Mouse (Mus musculus) hindlimb bud, embryonic 11.5 days (tissue): Measurements from ENCODE around the gene Gm4353.
A peak's percentile ranks its signal among the peaks of the same experiment; 100 is the strongest.

ENCODE experiments used
- DNase-seq: peaks from one replicate; pipeline ENCODE4 v3.0.0-alpha.2; 2012; ENCODE audit warnings: low read depth, low spot score; ENCODE audit errors: extremely low spot score

The Gm4353 gene

GRCm38 (mm10) chr7:116060739-116061138, 23.7 kb downstream of the Gm4353 start:
- DNase-seq: no peak

- no peak for DNase-seq
Observed at GRCm38 (mm10) chr7:116040470-116041019, 43.9 kb downstream of the Gm4353 start.

- DNase-seq: peak; percentile 61
Observed at GRCm38 (mm10) chr7:116039538-116040466, 44.6 kb downstream of the Gm4353 start.

GRCm38 (mm10) chr7:116039196-116039537, 45.3 kb downstream of the Gm4353 start, which contains the start of gene 1110004F10Rik:
TSS of gene 1110004F10Rik (plus strand) at chr7:116039397.
- DNase-seq: no peak

GRCm38 (mm10) chr7:116038511-116038910, 45.9 kb downstream of the Gm4353 start, which contains the start of gene Sox6:
TSS of gene Sox6 (minus strand) at chr7:116038796.
- DNase-seq: no peak

- DNase-seq: peak; percentile 18
Observed at GRCm38 (mm10) chr7:116038024-116038423, 46.4 kb downstream of the Gm4353 start.

GRCm38 (mm10) chr7:116036591-116037555, 47.6 kb downstream of the Gm4353 start:
- no peak for DNase-seq

- no peak for DNase-seq
Observed at GRCm38 (mm10) chr7:116035504-116035903, 48.9 kb downstream of the Gm4353 start.

- no peak for DNase-seq
Observed at GRCm38 (mm10) chr7:116034282-116034758, 50.1 kb downstream of the Gm4353 start.

GRCm38 (mm10) chr7:116033371-116034241, 50.8 kb downstream of the Gm4353 start:
- DNase-seq: peak; percentile 37
